Mouse (Mus musculus) right cerebral cortex, postnatal 10 days (tissue): ENCODE data around the gene Wipi1.
A peak's percentile ranks its signal among the peaks of the same experiment; 100 is the strongest.

Experiments used
- DNase-seq, 2 experiments: peaks; one replicate each; pipeline ENCODE4 v3.0.0; 2021; ENCODE audit warnings: low spot score in 2 of 2

Gene Wipi1

GRCm38 (mm10) chr11:109579999-109580398 is 31.8 kb downstream of the Wipi1 start:
- DNase-seq = no peak

GRCm38 (mm10) chr11:109578536-109578935 is 33.2 kb downstream of the Wipi1 start:
- DNase-seq = no peak

GRCm38 (mm10) chr11:109575832-109576231 is 35.9 kb downstream of the Wipi1 start:
- DNase-seq = peak; percentile 46 to 49

GRCm38 (mm10) chr11:109574604-109575003 is 37.2 kb downstream of the Wipi1 start:
- DNase-seq = no peak

GRCm38 (mm10) chr11:109572051-109572450 is 39.7 kb downstream of the Wipi1 start:
- no peak for DNase-seq

GRCm38 (mm10) chr11:109569809-109570208 is 42.0 kb downstream of the Wipi1 start:
- no peak for DNase-seq

GRCm38 (mm10) chr11:109569007-109569618 is 42.7 kb downstream of the Wipi1 start:
- DNase-seq = no peak

- DNase-seq = no peak
Measured at GRCm38 (mm10) chr11:109564466-109565214, 47.1 kb downstream of the Wipi1 start.

GRCm38 (mm10) chr11:109563708-109564107 is 48.1 kb downstream of the Wipi1 start:
- no peak for DNase-seq

- DNase-seq = no peak
Measured at GRCm38 (mm10) chr11:109561445-109561844, 50.3 kb downstream of the Wipi1 start.

GRCm38 (mm10) chr11:109560793-109561257 is 50.9 kb downstream of the Wipi1 start:
- DNase-seq = no peak

GRCm38 (mm10) chr11:109559241-109559640 is 52.5 kb downstream of the Wipi1 start:
- DNase-seq = no peak

- DNase-seq = no peak
Measured at GRCm38 (mm10) chr11:109557419-109557818, 54.3 kb downstream of the Wipi1 start.

- DNase-seq = no peak
Measured at GRCm38 (mm10) chr11:109556130-109556529, 55.6 kb downstream of the Wipi1 start.

GRCm38 (mm10) chr11:109554443-109554842 is 57.3 kb downstream of the Wipi1 start:
- no peak for DNase-seq

GRCm38 (mm10) chr11:109553921-109554320 is 57.8 kb downstream of the Wipi1 start:
- DNase-seq = no peak

- no peak for DNase-seq
Measured at GRCm38 (mm10) chr11:109549599-109550290, 62.0 kb downstream of the Wipi1 start.

- no peak for DNase-seq
Measured at GRCm38 (mm10) chr11:109547652-109548051, 64.1 kb downstream of the Wipi1 start.

GRCm38 (mm10) chr11:109546305-109547001 is 65.3 kb downstream of the Wipi1 start:
- DNase-seq = no peak

- DNase-seq = no peak
Measured at GRCm38 (mm10) chr11:109545700-109546143, 66.0 kb downstream of the Wipi1 start.

- no peak for DNase-seq
Measured at GRCm38 (mm10) chr11:109545265-109545664, 66.5 kb downstream of the Wipi1 start.

GRCm38 (mm10) chr11:109544432-109544831 is 67.3 kb downstream of the Wipi1 start:
- no peak for DNase-seq
